Mouse (Mus musculus) T-helper 2 cell (primary cell): ENCODE measurements around the gene Trpc2.

Source experiments
- in situ Hi-C: fragments of 300-600 bp; cut with MboI, MseI; formaldehyde crosslinking; loops from one replicate; pipeline ENCODE4 v1.15.1; 2025; ENCODE audit warnings: high pct_unique_total_duplicates

Gene Trpc2

GRCm38 (mm10) chr7:102082816-102083215 lies at the start of gene Trpc2:
TSS of gene Trpc2 (plus strand) at chr7:102083116.
- in situ Hi-C loops: loop anchor here (5.0 kb wide), 1 partner anchor 36 kb away; no protein-coding TSS in a partner anchor

- in situ Hi-C loops: loop anchor here (5.0 kb wide), 1 partner anchor 77 kb away; no protein-coding TSS in a partner anchor
Measured at GRCm38 (mm10) chr7:102034904-102035303, 48.0 kb upstream of the Trpc2 start.

GRCm38 (mm10) chr7:102035534-102035933 lies 47.4 kb upstream of the Trpc2 start:
- in situ Hi-C loops: loop anchor here (5.0 kb wide), 1 partner anchor 77 kb away; no protein-coding TSS in a partner anchor

GRCm38 (mm10) chr7:102037318-102037717 lies 45.6 kb upstream of the Trpc2 start:
- in situ Hi-C loops: loop anchor here (5.0 kb wide), 1 partner anchor 75 kb away; no protein-coding TSS in a partner anchor

DNA sequence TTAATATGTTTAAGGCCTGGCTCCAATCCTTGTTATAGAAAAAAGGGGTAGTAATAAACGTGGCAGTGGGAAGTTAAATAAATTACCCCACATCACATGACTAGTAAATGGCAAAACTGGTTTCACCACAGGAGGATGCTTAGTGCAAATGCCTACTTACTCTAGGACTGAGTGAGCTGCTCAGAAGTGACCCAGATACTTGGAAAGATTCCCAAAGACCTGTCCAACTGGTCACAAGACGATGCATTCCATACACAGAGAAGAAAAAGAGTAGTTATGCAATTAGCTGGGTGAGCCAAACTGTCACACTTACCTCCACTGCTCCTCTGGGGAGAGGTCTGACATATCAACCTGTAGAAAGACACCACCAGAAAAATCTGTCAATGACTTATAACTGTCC lies 40.6 kb upstream of the Trpc2 start:
- in situ Hi-C loops: no loop called here

GRCm38 (mm10) chr7:102048524-102048923 lies 34.4 kb upstream of the Trpc2 start:
- in situ Hi-C loops: loop anchor here (5.0 kb wide), 1 partner anchor 34 kb away; the partner anchor contains the start of gene Trpc2

- in situ Hi-C loops: loop anchor here (10.0 kb wide), 1 partner anchor 127 kb away; the partner anchor contains the start of genes Lrrc51 and Numa1
Measured at GRCm38 (mm10) chr7:102061353-102061752, 21.6 kb upstream of the Trpc2 start.

- in situ Hi-C loops: loop anchor here (10.0 kb wide), 1 partner anchor 127 kb away; the partner anchor contains the start of genes Lrrc51 and Numa1
Measured at GRCm38 (mm10) chr7:102062203-102062602, 20.7 kb upstream of the Trpc2 start.

DNA sequence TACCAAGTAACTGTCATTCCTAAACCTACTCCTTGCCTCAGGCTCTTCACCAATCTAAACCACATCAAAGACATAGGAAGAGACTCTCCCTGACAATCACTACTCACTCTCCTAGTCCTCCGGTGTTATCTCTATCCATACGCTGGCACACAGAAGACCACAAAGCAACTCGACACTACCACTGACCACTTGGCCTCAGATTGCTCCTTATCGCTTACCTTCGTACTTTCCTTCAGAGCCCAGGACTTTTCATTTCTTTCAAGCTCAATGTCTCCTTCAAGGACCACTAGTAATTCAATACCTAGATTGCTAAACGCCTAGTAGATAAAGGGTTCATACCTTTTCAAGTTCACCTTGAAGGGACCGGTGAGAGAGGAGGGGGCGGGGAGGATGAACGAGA lies 19.0 kb upstream of the Trpc2 start:
- in situ Hi-C loops: loop anchor here (10.0 kb wide), 1 partner anchor 129 kb away; the partner anchor contains the start of genes Lrrc51 and Numa1

- in situ Hi-C loops: loop anchor here (10.0 kb wide), 1 partner anchor 130 kb away; the partner anchor contains the start of genes Lrrc51 and Numa1
Measured at GRCm38 (mm10) chr7:102064655-102065045, 18.3 kb upstream of the Trpc2 start.

- in situ Hi-C loops: loop anchor here (10.0 kb wide), 1 partner anchor 130 kb away; the partner anchor contains the start of genes Lrrc51 and Numa1
Measured at GRCm38 (mm10) chr7:102065046-102065891, 17.6 kb upstream of the Trpc2 start, which contains the start of the genes Rnf121, Xndc1 and Xntrpc. TSS of gene Rnf121 (minus strand) at chr7:102065469. TSS of gene Xndc1 (plus strand) at chr7:102065511. TSS of gene Xntrpc (plus strand) at chr7:102065713.

DNA sequence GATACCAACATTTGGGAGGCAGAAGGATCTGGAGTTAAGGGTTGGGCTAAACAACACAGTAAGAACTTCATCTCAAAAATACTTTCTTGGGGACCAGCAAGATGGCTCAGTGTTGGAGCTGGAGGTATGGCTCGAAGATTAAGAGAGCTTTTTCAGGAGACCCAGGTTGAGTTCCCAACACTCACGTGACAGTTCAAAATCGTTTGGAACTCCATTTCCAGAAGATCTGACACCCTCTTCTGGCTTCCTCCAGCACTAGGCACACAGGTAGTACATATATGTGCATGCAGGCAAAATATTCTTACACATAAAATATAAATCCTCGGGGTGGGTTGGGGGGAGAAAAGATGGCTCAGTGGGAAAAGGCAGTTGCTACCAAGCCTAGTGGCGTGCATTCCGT lies 16.6 kb upstream of the Trpc2 start:
- in situ Hi-C loops: loop anchor here (10.0 kb wide), 1 partner anchor 132 kb away; the partner anchor contains the start of genes Lrrc51 and Numa1

GRCm38 (mm10) chr7:102076714-102077296 lies 6.1 kb upstream of the Trpc2 start:
- in situ Hi-C loops: no loop called here

- in situ Hi-C loops: no loop called here
Measured at GRCm38 (mm10) chr7:102078517-102078916, 4.4 kb upstream of the Trpc2 start.

GRCm38 (mm10) chr7:102080311-102080710 lies 2.6 kb upstream of the Trpc2 start:
- in situ Hi-C loops: loop anchor here (5.0 kb wide), 1 partner anchor 33 kb away; no protein-coding TSS in a partner anchor

DNA sequence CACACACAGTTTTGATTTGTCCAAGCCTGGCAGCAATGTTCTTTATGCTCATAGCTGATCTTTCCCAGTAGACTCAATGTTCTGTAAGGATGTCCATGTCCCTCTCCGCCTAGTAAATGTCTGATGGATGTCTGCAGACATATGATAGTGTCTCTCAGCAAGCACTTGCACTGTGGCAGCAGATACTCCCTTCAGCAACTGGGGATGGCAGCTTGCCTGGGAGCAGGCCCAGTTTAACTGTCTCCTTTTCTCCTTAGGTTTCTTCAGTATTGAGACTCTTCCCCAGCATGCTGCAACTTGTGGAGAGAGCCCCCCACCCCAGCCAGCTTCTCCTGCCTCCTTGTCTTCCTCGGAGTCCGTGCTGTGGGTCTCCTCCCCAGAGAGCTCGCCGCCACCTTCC lies 1.1 kb upstream of the Trpc2 start:
- in situ Hi-C loops: loop anchor here (5.0 kb wide), 1 partner anchor 34 kb away; no protein-coding TSS in a partner anchor

- in situ Hi-C loops: loop anchor here (5.0 kb wide), 1 partner anchor 37 kb away; no protein-coding TSS in a partner anchor
Measured at GRCm38 (mm10) chr7:102084041-102084696, 1.3 kb downstream of the Trpc2 start.

DNA sequence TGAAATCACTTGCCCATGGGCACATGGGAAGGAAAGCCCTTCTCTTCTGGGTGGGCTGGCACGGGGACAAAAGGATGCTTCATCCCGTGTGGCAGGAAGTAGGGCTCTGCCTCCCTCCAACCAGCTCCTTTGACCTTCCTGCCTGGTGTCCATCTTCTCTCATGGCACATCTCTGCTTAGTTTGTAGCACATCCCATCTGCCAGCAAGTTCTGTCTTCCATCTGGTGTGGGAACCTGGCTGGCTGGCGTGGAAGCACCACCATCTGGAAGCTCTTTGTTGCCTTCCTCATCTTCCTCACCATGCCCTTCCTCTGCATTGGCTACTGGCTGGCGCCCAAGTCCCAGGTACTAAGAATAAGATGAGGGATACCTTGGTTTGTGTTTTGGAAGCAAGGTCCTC lies 4.4 kb downstream of the Trpc2 start:
- in situ Hi-C loops: no loop called here

DNA sequence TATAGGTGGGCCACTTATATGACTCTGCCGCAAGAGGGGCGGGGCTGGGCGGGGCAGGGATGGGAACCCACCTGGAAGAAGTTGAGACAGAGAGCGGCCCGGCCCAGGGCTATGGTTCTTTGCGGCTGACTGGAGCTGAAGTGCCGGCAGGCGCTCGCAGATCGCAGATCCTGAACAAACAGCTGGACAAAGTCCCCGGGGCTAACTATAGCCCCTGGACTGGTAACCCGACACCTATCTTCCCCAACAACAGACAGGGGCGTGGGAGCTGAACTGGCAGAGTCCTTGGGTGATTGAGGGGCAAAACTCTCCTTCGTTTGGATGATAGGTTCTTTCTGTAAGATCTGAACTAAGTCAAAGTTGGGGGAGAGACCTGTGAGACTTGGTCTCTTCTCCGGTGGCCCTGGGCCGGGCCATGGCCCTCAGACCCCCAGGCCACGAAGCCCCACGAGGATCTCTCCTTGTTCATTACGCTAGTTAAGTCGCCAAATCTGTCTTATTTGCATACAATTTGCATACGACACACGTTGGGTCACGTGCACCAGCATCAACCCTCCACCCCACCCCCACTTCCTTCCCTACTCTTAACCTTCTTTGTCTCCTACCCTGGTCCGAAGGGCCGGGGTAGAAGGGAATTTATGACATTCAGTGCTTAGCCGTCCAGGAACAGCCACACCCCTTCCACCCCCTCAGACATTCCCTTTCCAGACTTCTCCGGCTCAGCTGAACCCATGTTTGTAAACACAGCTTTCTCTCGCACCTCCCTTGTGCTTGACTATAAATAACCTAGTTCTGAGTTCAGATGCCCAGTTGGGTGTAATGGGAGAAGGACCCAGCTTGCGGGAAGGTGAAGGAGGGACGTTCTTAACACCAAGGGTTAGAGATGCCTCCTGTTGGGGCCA lies 17.1 kb downstream of the Trpc2 start:
- in situ Hi-C loops: no loop called here

- in situ Hi-C loops: no loop called here
Measured at GRCm38 (mm10) chr7:102100868-102101267, 18.0 kb downstream of the Trpc2 start.
